Mouse (Mus musculus) C2C12 (cell line): ENCODE data around the gene Prl3a1. TPM values are rescaled to one million over a fixed set of nuclear protein-coding genes. Genes with fewer than 3 reads are reported as not detected.

ENCODE experiments used
- H3K27me3 ChIP-seq: one replicate; pipeline ENCODE4 v1.6.1; 2011; ENCODE audit not compliant: control insufficient read depth, insufficient read depth, insufficient read length
- H3K36me3 ChIP-seq: one replicate; pipeline ENCODE4 v1.6.1; 2011; ENCODE audit not compliant: control insufficient read depth, insufficient read depth
- H3K4me3 ChIP-seq: one replicate; pipeline ENCODE4 v1.5.1; 2011; ENCODE audit warnings: mild to moderate bottlenecking, control low read depth; ENCODE audit not compliant: poor library complexity, insufficient read depth, severe bottlenecking
- H3K79me2 ChIP-seq: one replicate; pipeline ENCODE4 v1.6.1; 2011; ENCODE audit not compliant: control insufficient read depth, insufficient read depth
- H3K79me3 ChIP-seq: one replicate; pipeline ENCODE4 v1.6.1; 2011; ENCODE audit warnings: low read depth, control low read depth
- H3ac ChIP-seq: one replicate; pipeline ENCODE3; 2011; ENCODE audit warnings: low read depth; ENCODE audit not compliant: control insufficient read depth, insufficient read length
- CEBPB ChIP-seq: IDR thresholded peaks from one replicate; pipeline ENCODE4 v1.6.1; 2011; ENCODE audit warnings: low read depth, mild to moderate bottlenecking, control low read depth, moderate library complexity
- CTCF ChIP-seq: IDR thresholded peaks from one replicate; pipeline ENCODE4 v1.5.1; 2011; ENCODE audit not compliant: control insufficient read depth, insufficient read depth, insufficient read length
- FOSL1 ChIP-seq: IDR thresholded peaks from one replicate; pipeline ENCODE4 v1.8.0; 2011; ENCODE audit warnings: mild to moderate bottlenecking, low read length; ENCODE audit not compliant: poor library complexity, insufficient read depth, severe bottlenecking
- MAX ChIP-seq: IDR thresholded peaks from one replicate; pipeline ENCODE4 v1.6.1; 2011; ENCODE audit warnings: mild to moderate bottlenecking, control low read depth
- MYOD1 ChIP-seq: IDR thresholded peaks from one replicate; pipeline ENCODE4 v1.6.1; 2011; ENCODE audit warnings: low read depth; ENCODE audit not compliant: control insufficient read depth, insufficient read length
- MYOG ChIP-seq: IDR thresholded peaks from one replicate; pipeline ENCODE4 v1.6.1; 2011; ENCODE audit not compliant: control insufficient read depth, insufficient read length; ENCODE audit errors: extremely low read depth
- USF1 ChIP-seq: IDR thresholded peaks from one replicate; pipeline ENCODE4 v1.6.1; 2011; ENCODE audit warnings: low read depth, mild to moderate bottlenecking, control low read depth, moderate library complexity
- long read RNA-seq, 2 experiments: library from polyadenylated mRNA; unstranded; transcript quantifications; one replicate each; pipeline ENCODE4 v2.0.0; 2019 to 2020
- polyA plus RNA-seq: library from polyadenylated mRNA; unstranded; fragments of >200 nt; fragmentation: generic; extraction: Trizol; gene quantifications from one replicate; pipeline ENCODE4 v1.2.1, GENCODE M21; 2012; ENCODE audit warnings: missing spikeins

Gene Prl3a1
- polyA plus RNA-seq: not detected
- long read RNA-seq, experiment 1: 0 reads
- long read RNA-seq, experiment 2: 0 reads

GRCm38 (mm10) chr13:27259136-27259535 lies at the start of gene Prl3a1:
Gene Prl3a1 (plus strand): TSS chr13:27259436.
- Histone ChIP-seq H3ac (no peak within 1 kb of the TSS), H3K79me2 (no peaks in the 10 kb centered on the region), H3K27me3 (no peaks in the 10 kb centered on the region), H3K4me3 (no peak within 1 kb of the TSS), H3K79me3 (no peaks in the 10 kb centered on the region), H3K36me3 (no peaks in the 10 kb centered on the region)
- TF ChIP-seq MYOD1: no peak
- no peak for TF ChIP-seq CEBPB
- TF ChIP-seq FOSL1: no peak
- TF ChIP-seq MYOG: no peak
- no peak for TF ChIP-seq MAX
- TF ChIP-seq CTCF: no peak
- TF ChIP-seq USF1: no peak

- TF ChIP-seq MYOD1 (no peak), CEBPB (no peak), USF1 (no peak), FOSL1 (no peak), MAX (no peak), CTCF (no peak), MYOG (no peak)
- H3K4me3 ChIP-seq: no peak within 1 kb of the TSS
These were observed 17.7 kb upstream of the Prl3a1 start, which contains the start of gene Prl3b1 for GRCm38 (mm10) chr13:27241547-27241946. Gene Prl3b1 (plus strand): TSS chr13:27241847.

DNA sequence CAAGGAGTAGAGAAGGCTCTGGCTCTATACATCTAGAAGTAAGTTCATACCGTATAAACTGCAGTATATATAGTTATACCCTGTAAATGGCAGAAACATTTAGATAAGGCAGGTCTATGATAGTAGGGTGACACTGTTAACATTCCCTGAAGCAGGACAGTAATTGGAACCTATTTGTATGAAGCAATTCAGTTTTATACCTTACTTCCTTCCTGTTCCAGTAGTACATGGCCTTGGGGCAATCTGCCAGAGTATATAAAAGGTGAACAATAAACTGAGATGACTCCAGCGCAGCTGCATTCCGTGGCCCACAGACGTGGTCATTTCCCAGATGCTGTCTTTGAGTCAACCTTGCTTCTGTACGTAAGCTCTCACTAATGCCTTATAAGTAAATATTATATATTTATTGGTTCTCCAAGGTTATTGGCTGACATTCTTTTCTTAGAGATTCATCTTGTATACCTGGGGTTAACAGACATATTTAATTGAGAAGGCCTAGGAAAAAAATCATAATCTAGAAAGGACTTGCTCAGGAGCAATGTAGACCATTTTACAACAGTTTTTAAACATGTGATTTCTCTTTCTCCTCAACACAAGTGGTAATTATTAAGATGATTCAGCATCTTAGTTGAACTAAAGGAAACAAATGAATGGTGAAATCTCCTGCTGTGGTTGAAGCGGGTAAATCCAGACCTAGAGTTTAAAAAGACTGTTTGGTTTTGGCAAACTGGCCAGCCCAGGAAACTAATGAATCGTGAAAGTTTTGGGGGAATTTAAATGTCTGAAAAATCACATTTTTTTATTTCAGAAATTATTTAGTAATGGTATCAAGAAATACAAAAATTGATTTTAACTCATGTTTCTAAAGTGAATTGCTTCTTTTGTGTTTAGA lies 53.3 kb downstream of the Prl3a1 start, which contains the start of gene Prl6a1:
Gene Prl6a1 (plus strand): TSS at position 294 of the 892 bp plus-strand sequence.
- no peak within 1 kb of the TSS for H3ac ChIP-seq
- H3K36me3 ChIP-seq: no peaks in the 10 kb centered on the region
- H3K79me3 ChIP-seq: no peaks in the 10 kb centered on the region
- H3K4me3 ChIP-seq: no peak within 1 kb of the TSS
- H3K27me3 ChIP-seq: no peaks in the 10 kb centered on the region
- TF ChIP-seq FOSL1: no peak
- peak; percentile 27 for TF ChIP-seq CEBPB
- H3K79me2 ChIP-seq: no peaks in the 10 kb centered on the region

More at GRCm38 (mm10) chr13:27241547-27241946, 17.7 kb upstream of the Prl3a1 start, which contains the start of gene Prl3b1:
- no peak within 1 kb of the TSS for H3ac ChIP-seq
- no peaks in the 10 kb centered on the region for H3K27me3 ChIP-seq
- H3K79me2 ChIP-seq: no peaks in the 10 kb centered on the region
- no peaks in the 10 kb centered on the region for H3K79me3 ChIP-seq
- no peaks in the 10 kb centered on the region for H3K36me3 ChIP-seq

Other genes starting within 250 kb of the Prl3a1 start
- not detected for gene Prl, start 201.9 kb upstream of the Prl3a1 start, polyA plus RNA-seq
- gene Prl3d1, start 165.2 kb upstream of the Prl3a1 start, polyA plus RNA-seq: not detected
- 0.21 TPM for gene Prl3d2, start 137.7 kb upstream of the Prl3a1 start, polyA plus RNA-seq
- 0.22 TPM for gene Prl3d3, start 102.6 kb upstream of the Prl3a1 start, polyA plus RNA-seq
- gene Prl3c1, start 62.8 kb upstream of the Prl3a1 start, polyA plus RNA-seq: not detected
- not detected for gene Prl3b1, start 17.6 kb upstream of the Prl3a1 start, polyA plus RNA-seq
- 0.04 TPM for gene Prl6a1, start 53.2 kb downstream of the Prl3a1 start, polyA plus RNA-seq
- not detected for gene Prl8a2, start 86.2 kb downstream of the Prl3a1 start, polyA plus RNA-seq
- not detected for gene Prl2b1, start 131.4 kb downstream of the Prl3a1 start, polyA plus RNA-seq
- not detected for gene Prl8a6, start 179.3 kb downstream of the Prl3a1 start, polyA plus RNA-seq